Mouse (Mus musculus) midbrain, postnatal 0 days (tissue): Measurements from ENCODE around the gene Fam205a2. TPM values are rescaled to one million over a fixed set of nuclear protein-coding genes. Genes with fewer than 3 reads are reported as not detected.
"Not testable (repeated sequence)": the region's sequence is repeated elsewhere in the genome, so short reads cannot be mapped to it uniquely, and the experiment has no call there.

Experiments used
- ATAC-seq: fragments of 200-750 bp; cut with Nextera tagmentation; 2 replicates; pipeline ENCODE4 v1.8.0; 2017; ENCODE audit warnings: moderate number of reproducible peaks, mild to moderate bottlenecking, moderate TSS enrichment, moderate library complexity; ENCODE audit not compliant: low FRiP score
- DNase-seq: peaks from one replicate; pipeline ENCODE4 v3.0.0-alpha.2; 2015; ENCODE audit warnings: low spot score
- H3K27ac ChIP-seq: fragments of 300-500 bp; sonication (generic); 2 replicates; pipeline ENCODE4 v1.5.1; 2014; ENCODE audit warnings: low read depth, mild to moderate bottlenecking, low read length, mixed read lengths
- H3K27me3 ChIP-seq: fragments of 300-500 bp; sonication (generic); 2 replicates; pipeline ENCODE4 v1.6.1; 2014; ENCODE audit warnings: low read length, control low read depth, mixed read lengths; ENCODE audit not compliant: insufficient read depth
- H3K36me3 ChIP-seq: fragments of 300-500 bp; sonication (generic); 2 replicates; pipeline ENCODE4 v1.6.1; 2014; ENCODE audit warnings: low read length, control low read depth, mixed read lengths; ENCODE audit not compliant: insufficient read depth
- H3K4me1 ChIP-seq: fragments of 300-500 bp; sonication (generic); 2 replicates; pipeline ENCODE4 v1.6.1; 2014; ENCODE audit warnings: mild to moderate bottlenecking, control low read depth, antibody characterized with exemption, low read length, mixed read lengths; ENCODE audit not compliant: insufficient read depth
- H3K4me2 ChIP-seq: fragments of 300-500 bp; sonication (generic); 2 replicates; pipeline ENCODE4 v1.6.1; 2014; ENCODE audit warnings: low read depth, mild to moderate bottlenecking, low read length, mixed read lengths; ENCODE audit not compliant: poor library complexity, severe bottlenecking
- H3K4me3 ChIP-seq: fragments of 300-500 bp; sonication (generic); 2 replicates; pipeline ENCODE4 v1.5.1; 2014; ENCODE audit warnings: low read depth, mild to moderate bottlenecking, low read length, moderate library complexity
- H3K9ac ChIP-seq: fragments of 300-500 bp; sonication (generic); replicated peaks from 2 replicates; pipeline ENCODE4 v1.6.1; 2014; ENCODE audit warnings: mild to moderate bottlenecking, low read length, moderate library complexity, mixed read lengths; ENCODE audit not compliant: poor library complexity, severe bottlenecking
- H3K9me3 ChIP-seq: fragments of 300-500 bp; sonication (generic); 2 replicates; pipeline ENCODE4 v1.6.1; 2016; ENCODE audit warnings: low read length, control low read depth
- WGBS: fragments of 180-500 bp; shearing (Covaris S2); extraction: QIAGEN DNeasy Blood & Tissue Kit; methylation state at CpG from one replicate; pipeline ENCODE4 v1.1.7; 2014; 5-methylcytosine and 5-hydroxymethylcytosine counted together
- polyA plus RNA-seq: library from polyadenylated mRNA; unstranded; fragments of >200 nt; fragmentation: Nextera tagmentation; extraction: Ambion mirVana; gene quantifications from 2 replicates; pipeline ENCODE4 v1.2.1, GENCODE M21; 2015
- total RNA-seq: library from RNA; depleted of rRNA; stranded (reverse); fragments of >200 nt; gene quantifications from 2 replicates; pipeline ENCODE4 v1.2.3, GENCODE M21; 2014; rRNA removed

The Fam205a2 gene
- total RNA-seq: 0.11 and 0.85 TPM in 2 replicates
- polyA plus RNA-seq: not detected in 2 replicates

DNA sequence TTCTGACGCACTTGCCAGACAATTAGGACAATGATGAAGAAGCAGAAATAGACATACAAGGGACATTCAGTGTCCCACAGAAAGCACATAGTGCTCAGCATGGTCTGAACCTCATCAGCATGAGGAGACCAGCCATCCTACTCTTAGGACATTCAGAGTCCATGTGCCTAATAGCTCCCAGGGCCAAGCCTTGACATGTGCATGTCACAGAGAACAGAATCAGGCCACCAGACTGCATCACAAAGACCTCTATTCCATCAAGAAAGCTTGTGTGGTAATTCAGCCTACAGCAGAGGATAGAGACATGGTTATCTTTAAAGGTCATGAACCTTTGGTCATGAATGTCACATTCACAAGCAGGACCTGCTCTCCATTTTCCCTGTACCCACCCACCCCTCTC, at the start of gene Fam205a2:
Gene Fam205a2, minus strand, starts transcription at position 101 of the 400 bp plus-strand sequence.
- H3K4me3 ChIP-seq, ATAC-seq, H3K27ac ChIP-seq, H3K9me3 ChIP-seq, DNase-seq, H3K36me3 ChIP-seq, H3K27me3 ChIP-seq, H3K4me2 ChIP-seq, H3K4me1 ChIP-seq, H3K9ac ChIP-seq: not testable (repeated sequence)
- WGBS: no CpG with 5 or more reads among the region's 1 CpGs

Other genes starting within 250 kb of the Fam205a2 start
- not detected in 2 replicates for gene Gm21953, start 233.9 kb downstream of the Fam205a2 start, total RNA-seq
- not detected in 2 replicates for gene Gm21953, start 233.9 kb downstream of the Fam205a2 start, polyA plus RNA-seq
- 0.11 and 0.85 TPM in 2 replicates for gene Fam205a3, start 209.8 kb downstream of the Fam205a2 start, total RNA-seq
- not detected in 2 replicates for gene Fam205a3, start 209.8 kb downstream of the Fam205a2 start, polyA plus RNA-seq
- not detected in 2 replicates for gene Gm21586, start 88.8 kb downstream of the Fam205a2 start, total RNA-seq
- gene Gm21586, start 88.8 kb downstream of the Fam205a2 start, polyA plus RNA-seq: not detected in 2 replicates
- gene Gm2163, start 61.4 kb downstream of the Fam205a2 start, total RNA-seq: 0.38 and 1.6 TPM in 2 replicates
- 0.11 and 0.22 TPM in 2 replicates for gene Gm2163, start 61.4 kb downstream of the Fam205a2 start, polyA plus RNA-seq
- gene Gm10591, start 84.0 kb upstream of the Fam205a2 start, total RNA-seq: 1.3 TPM in 1 of 2 replicates, not detected in the other
- gene Gm10591, start 84.0 kb upstream of the Fam205a2 start, polyA plus RNA-seq: not detected in 2 replicates
- not detected in 2 replicates for gene Gm2564, start 101.5 kb upstream of the Fam205a2 start, total RNA-seq
- 0.47 and 0.77 TPM in 2 replicates for gene Gm2564, start 101.5 kb upstream of the Fam205a2 start, polyA plus RNA-seq
- gene Ccl27b, start 127.1 kb upstream of the Fam205a2 start, total RNA-seq: not detected in 2 replicates
- gene Ccl27b, start 127.1 kb upstream of the Fam205a2 start, polyA plus RNA-seq: 0.86 TPM in 1 of 2 replicates, not detected in the other
- 0.27 TPM in 1 of 2 replicates, not detected in the other for gene Il11ra2, start 133.7 kb upstream of the Fam205a2 start, total RNA-seq
- gene Il11ra2, start 133.7 kb upstream of the Fam205a2 start, polyA plus RNA-seq: 0.16 TPM in 1 of 2 replicates, not detected in the other
- gene 4930578G10Rik, start 207.4 kb upstream of the Fam205a2 start, total RNA-seq: not detected in 2 replicates
- 0.36 TPM in 1 of 2 replicates, not detected in the other for gene 4930578G10Rik, start 207.4 kb upstream of the Fam205a2 start, polyA plus RNA-seq
- gene Ccl19, start 228.4 kb upstream of the Fam205a2 start, total RNA-seq: not detected in 2 replicates
- 0.26 and 0.32 TPM in 2 replicates for gene Ccl19, start 228.4 kb upstream of the Fam205a2 start, polyA plus RNA-seq
- gene Ccl21a, start 245.8 kb upstream of the Fam205a2 start, total RNA-seq: not detected in 2 replicates
- 0.33 and 0.44 TPM in 2 replicates for gene Ccl21a, start 245.8 kb upstream of the Fam205a2 start, polyA plus RNA-seq